ENCODE assay signal across 8 mouse cellular contexts in genomic region chr6:113341574-113341973, GRCm38 (mm10). TPM values are rescaled to one million over a fixed set of nuclear protein-coding genes. Genes with fewer than 3 reads are reported as not detected.
DNase-seq lines count a peak whose midpoint lies in the region; ATAC-seq and TF ChIP-seq lines count a peak whose summit lies in the region.

No protein-coding gene starts in this region.

- peaks cover 25% of the 10 kb centered on the region for H3K36me3 ChIP-seq in lung, embryonic 15.5 days
- peaks cover 44% of the 10 kb centered on the region for H3K36me3 ChIP-seq in limb, embryonic 13.5 days

- no peak overlapping the region for H3K27ac ChIP-seq in lung, embryonic 15.5 days
- no peak overlapping the region for H3K27ac ChIP-seq in limb, embryonic 13.5 days
- H3K27ac ChIP-seq in olfactory bulb, adult 2 months (ENCODE audit: insufficient read depth, low read depth, low read length): peak overlapping the region; percentile 56

- no peaks in the 10 kb centered on the region for H3K9me3 ChIP-seq in lung, embryonic 15.5 days
- no peaks in the 10 kb centered on the region for H3K9me3 ChIP-seq in limb, embryonic 13.5 days

- peak; percentile 37 for DNase-seq in heart, adult 8-10 months (ENCODE audit: low spot score)
- DNase-seq in heart, postnatal 10 days: no peak
- DNase-seq in lung, postnatal 10 days: no peak
- DNase-seq in spleen, postnatal 4 days (ENCODE audit: low spot score in 2 of 2): no peak

- H3K4me1 ChIP-seq in lung, embryonic 15.5 days: peaks cover 34% of the 10 kb centered on the region
- peaks cover 25% of the 10 kb centered on the region for H3K4me1 ChIP-seq in limb, embryonic 13.5 days
- peaks cover 20% of the 10 kb centered on the region for H3K4me1 ChIP-seq in olfactory bulb, adult 2 months (ENCODE audit: control insufficient read depth, insufficient read depth, low read length)

- ATAC-seq in lung, embryonic 15.5 days (ENCODE audit: borderline replicate concordance, extremely low read depth, low FRiP score, low TSS enrichment): no peak
- ATAC-seq in limb, embryonic 13.5 days (ENCODE audit: low FRiP score, low read depth): no peak
- ATAC-seq in activated CD4-positive, CD25-positive, alpha-beta regulatory T cell, adult 4 months: no peak

- 0 out of 2 replicates have a peak overlapping the region, but pooled peaks have one; percentile 77 for H3K4me2 ChIP-seq in lung, embryonic 15.5 days
- 0 out of 2 replicates have a peak overlapping the region, but pooled peaks have one; percentile 72 for H3K4me2 ChIP-seq in limb, embryonic 13.5 days (replicated peaks)

- H3K9ac ChIP-seq in lung, embryonic 15.5 days: no peak overlapping the region
- no peak overlapping the region for H3K9ac ChIP-seq in limb, embryonic 13.5 days

- no peak overlapping the region for H3K4me3 ChIP-seq in lung, embryonic 15.5 days
- H3K4me3 ChIP-seq in limb, embryonic 13.5 days: no peak overlapping the region
- peak overlapping the region; percentile 24 for H3K4me3 ChIP-seq in olfactory bulb, adult 2 months (ENCODE audit: insufficient read depth, low read depth, low read length)

- no peak for TF ChIP-seq POLR2A in olfactory bulb, adult 2 months (IDR thresholded peaks at IDR 0.05; ENCODE audit: insufficient read depth, low read depth, low read length)

- no peak for TF ChIP-seq CTCF in olfactory bulb, adult 2 months (IDR thresholded peaks at IDR 0.05; ENCODE audit: insufficient read depth, low read depth, low read length)

- intact Hi-C loops in heart, postnatal 10 days (cut with DNase I): loop anchor here (5.0 kb wide), 1 partner anchor 126 kb away; no protein-coding TSS in a partner anchor

- H3K27me3 ChIP-seq in lung, embryonic 15.5 days: no peaks in the 10 kb centered on the region
- no peaks in the 10 kb centered on the region for H3K27me3 ChIP-seq in limb, embryonic 13.5 days

- WGBS in lung, embryonic 15.5 days: 71% methylated on average over 6 of the region's 6 CpGs
- WGBS in limb, embryonic 13.5 days: 77% methylated on average over 6 of the region's 6 CpGs
- 63% methylated on average over 6 of the region's 6 CpGs for WGBS in olfactory bulb, adult 2 months

RNA-seq across cellular contexts. Expression of gene Camk1, which starts 2.2 kb away (rescaled TPM):
- 10 to 100 TPM; 60.0 to 79.3 (median 71.7) TPM for total RNA-seq in heart, adult 8-10 months (2022)
- 10 to 100 TPM; 67.2 to 76.7 TPM for total RNA-seq in heart, postnatal 10 days (2021)
- polyA plus RNA-seq in lung, embryonic 15.5 days (2015; fragmentation: Nextera tagmentation; extraction: Ambion mirVana): 110 and 115 TPM in 2 replicates
- polyA plus RNA-seq in limb, embryonic 13.5 days (2015; fragmentation: Nextera tagmentation; extraction: Ambion mirVana): 97.9 and 100 TPM in 2 replicates
- not detected in 2 replicates for polyA plus RNA-seq in olfactory bulb, adult 2 months (2012; ENCODE audit: insufficient read depth, insufficient read length, low replicate concordance, missing spikeins)
- polyA plus RNA-seq in activated CD4-positive, CD25-positive, alpha-beta regulatory T cell, adult 4 months (2017; shearing (Covaris generic)): 1 to 10 TPM; 1.5 to 1.6 TPM

RNA-seq across cellular contexts. Expression of gene Ogg1, which starts 14.8 kb away (rescaled TPM):
- total RNA-seq in heart, adult 8-10 months (2022): 1 to 10 TPM; 4.8 to 6.6 (median 5.0) TPM
- 1 to 10 TPM; 7.1 to 7.2 TPM for total RNA-seq in heart, postnatal 10 days (2021)
- 16.5 and 17.7 TPM in 2 replicates for polyA plus RNA-seq in lung, embryonic 15.5 days (2015; fragmentation: Nextera tagmentation; extraction: Ambion mirVana)
- polyA plus RNA-seq in limb, embryonic 13.5 days (2015; fragmentation: Nextera tagmentation; extraction: Ambion mirVana): 14.7 and 15.7 TPM in 2 replicates
- polyA plus RNA-seq in olfactory bulb, adult 2 months (2012; ENCODE audit: insufficient read depth, insufficient read length, low replicate concordance, missing spikeins): not detected in 2 replicates
- 10 to 100 TPM; 14.1 to 23.2 TPM for polyA plus RNA-seq in activated CD4-positive, CD25-positive, alpha-beta regulatory T cell, adult 4 months (2017; shearing (Covaris generic))

RNA-seq across cellular contexts. Expression of gene Brpf1, which starts 34.6 kb away (rescaled TPM):
- 10 to 100 TPM; 13.2 to 16.0 (median 14.7) TPM for total RNA-seq in heart, adult 8-10 months (2022)
- 10 to 100 TPM; 20.1 to 21.8 TPM for total RNA-seq in heart, postnatal 10 days (2021)
- polyA plus RNA-seq in lung, embryonic 15.5 days (2015; fragmentation: Nextera tagmentation; extraction: Ambion mirVana): 17.0 and 18.3 TPM in 2 replicates
- polyA plus RNA-seq in limb, embryonic 13.5 days (2015; fragmentation: Nextera tagmentation; extraction: Ambion mirVana): 19.2 and 19.3 TPM in 2 replicates
- polyA plus RNA-seq in olfactory bulb, adult 2 months (2012; ENCODE audit: insufficient read depth, insufficient read length, low replicate concordance, missing spikeins): not detected in 2 replicates
- 10 to 100 TPM; 10.6 to 11.2 TPM for polyA plus RNA-seq in activated CD4-positive, CD25-positive, alpha-beta regulatory T cell, adult 4 months (2017; shearing (Covaris generic))

RNA-seq across cellular contexts. Expression of gene Tada3, which starts 36.1 kb away (rescaled TPM):
- total RNA-seq in heart, adult 8-10 months (2022): 10 to 100 TPM; 20.7 to 23.8 (median 23.2) TPM
- 10 to 100 TPM; 22.0 to 23.5 TPM for total RNA-seq in heart, postnatal 10 days (2021)
- 53.1 and 54.6 TPM in 2 replicates for polyA plus RNA-seq in lung, embryonic 15.5 days (2015; fragmentation: Nextera tagmentation; extraction: Ambion mirVana)
- polyA plus RNA-seq in limb, embryonic 13.5 days (2015; fragmentation: Nextera tagmentation; extraction: Ambion mirVana): 44.8 and 46.8 TPM in 2 replicates
- not detected in 2 replicates for polyA plus RNA-seq in olfactory bulb, adult 2 months (2012; ENCODE audit: insufficient read depth, insufficient read length, low replicate concordance, missing spikeins)
- polyA plus RNA-seq in activated CD4-positive, CD25-positive, alpha-beta regulatory T cell, adult 4 months (2017; shearing (Covaris generic)): 10 to 100 TPM; 32.8 to 49.4 TPM

RNA-seq across cellular contexts. Expression of gene Arpc4, which starts 36.3 kb away (rescaled TPM):
- total RNA-seq in heart, adult 8-10 months (2022): 10 to 100 TPM; 58.5 to 72.8 (median 62.0) TPM
- 100 to 1,000 TPM; 124 to 138 TPM for total RNA-seq in heart, postnatal 10 days (2021)
- 399 and 412 TPM in 2 replicates for polyA plus RNA-seq in lung, embryonic 15.5 days (2015; fragmentation: Nextera tagmentation; extraction: Ambion mirVana)
- polyA plus RNA-seq in limb, embryonic 13.5 days (2015; fragmentation: Nextera tagmentation; extraction: Ambion mirVana): 384 and 391 TPM in 2 replicates
- polyA plus RNA-seq in olfactory bulb, adult 2 months (2012; ENCODE audit: insufficient read depth, insufficient read length, low replicate concordance, missing spikeins): not detected in 2 replicates
- 100 to 1,000 TPM; 658 to 920 TPM for polyA plus RNA-seq in activated CD4-positive, CD25-positive, alpha-beta regulatory T cell, adult 4 months (2017; shearing (Covaris generic))

Comparison
In these comparisons a context has a peak if more than half of its experiments do, and no peak if none do; other contexts are left out.
1. RNA of gene Ogg1, which starts 14.8 kb away (polyA plus RNA-seq): 14.1 to 23.2 TPM in activated CD4-positive, CD25-positive, alpha-beta regulatory T cell, adult 4 months, 16.5 to 17.7 TPM in lung, embryonic 15.5 days and 14.7 to 15.7 TPM in limb, embryonic 13.5 days; not detected in olfactory bulb, adult 2 months; every median in the first group is over 10 times any median in the second.
2. RNA of gene Brpf1, which starts 34.6 kb away (polyA plus RNA-seq): 19.2 to 19.3 TPM in limb, embryonic 13.5 days, 17.0 to 18.3 TPM in lung, embryonic 15.5 days and 10.6 to 11.2 TPM in activated CD4-positive, CD25-positive, alpha-beta regulatory T cell, adult 4 months; not detected in olfactory bulb, adult 2 months; every median in the first group is over 10 times any median in the second.